Mouse (Mus musculus) embryonic fibroblast, embryonic 13.5 days (primary cell): ENCODE measurements around the gene S100a8.

Experiments
- CTCF ChIP-seq: IDR thresholded peaks from 2 replicates; pipeline ENCODE4 v1.5.1; 2011; ENCODE audit warnings: mild to moderate bottlenecking, control low read depth, low read length, moderate library complexity, borderline replicate concordance; ENCODE audit not compliant: insufficient read depth
- POLR2A ChIP-seq: IDR thresholded peaks from 2 replicates; pipeline ENCODE4 v1.6.1; 2011; ENCODE audit warnings: low read depth, mild to moderate bottlenecking, control low read depth, low read length, moderate library complexity

GRCm38 (mm10) chr3:90638511-90639275 is 30.1 kb upstream of the S100a8 start:
- TF ChIP-seq CTCF (no peak), POLR2A (no peak)
